Mouse (Mus musculus) MN1 (cell line): ENCODE measurements around the gene Dnase2a.

Experiments
- DNase-seq: peaks from one replicate; pipeline ENCODE4 v3.0.0-alpha.2; 2016; ENCODE audit warnings: low spot score

Dnase2a gene

DNA sequence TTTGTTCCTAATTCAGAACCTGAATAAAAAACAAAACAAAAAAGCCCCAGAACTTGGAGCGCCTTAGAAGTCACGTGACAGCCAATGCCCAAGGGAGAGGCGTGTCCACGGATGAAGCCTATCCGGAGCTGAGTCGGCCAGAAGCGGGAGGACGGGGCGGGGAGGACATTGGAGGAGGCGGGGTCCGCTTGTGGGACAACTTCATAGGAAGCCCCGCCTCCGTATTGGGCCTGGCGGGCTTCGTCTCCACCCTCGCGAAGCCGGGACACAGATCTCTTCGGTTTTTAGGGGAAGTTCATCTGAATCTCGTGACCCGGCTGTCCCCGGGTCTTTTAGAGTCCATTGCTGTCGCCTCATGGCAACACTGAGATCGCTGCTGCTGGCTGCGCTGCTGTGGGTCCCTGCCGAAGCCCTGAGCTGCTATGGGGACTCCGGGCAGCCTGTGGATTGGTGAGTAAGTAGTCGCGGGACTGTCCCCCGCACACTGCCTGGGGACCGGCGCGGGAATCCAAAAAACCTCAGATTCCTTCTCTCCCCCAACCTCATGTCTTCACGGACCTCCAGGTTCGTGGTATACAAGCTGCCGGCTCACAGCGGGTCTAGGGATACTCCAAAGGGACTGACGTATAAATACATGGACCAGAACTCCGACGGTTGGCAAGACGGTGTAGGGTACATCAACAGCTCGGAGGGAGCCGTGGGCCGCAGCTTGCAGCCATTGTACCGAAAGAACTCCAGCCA, at the start of gene Dnase2a:
Dnase2a (plus strand) TSS at position 140 of the 741 bp plus-strand sequence.
- no peak for DNase-seq

DNA sequence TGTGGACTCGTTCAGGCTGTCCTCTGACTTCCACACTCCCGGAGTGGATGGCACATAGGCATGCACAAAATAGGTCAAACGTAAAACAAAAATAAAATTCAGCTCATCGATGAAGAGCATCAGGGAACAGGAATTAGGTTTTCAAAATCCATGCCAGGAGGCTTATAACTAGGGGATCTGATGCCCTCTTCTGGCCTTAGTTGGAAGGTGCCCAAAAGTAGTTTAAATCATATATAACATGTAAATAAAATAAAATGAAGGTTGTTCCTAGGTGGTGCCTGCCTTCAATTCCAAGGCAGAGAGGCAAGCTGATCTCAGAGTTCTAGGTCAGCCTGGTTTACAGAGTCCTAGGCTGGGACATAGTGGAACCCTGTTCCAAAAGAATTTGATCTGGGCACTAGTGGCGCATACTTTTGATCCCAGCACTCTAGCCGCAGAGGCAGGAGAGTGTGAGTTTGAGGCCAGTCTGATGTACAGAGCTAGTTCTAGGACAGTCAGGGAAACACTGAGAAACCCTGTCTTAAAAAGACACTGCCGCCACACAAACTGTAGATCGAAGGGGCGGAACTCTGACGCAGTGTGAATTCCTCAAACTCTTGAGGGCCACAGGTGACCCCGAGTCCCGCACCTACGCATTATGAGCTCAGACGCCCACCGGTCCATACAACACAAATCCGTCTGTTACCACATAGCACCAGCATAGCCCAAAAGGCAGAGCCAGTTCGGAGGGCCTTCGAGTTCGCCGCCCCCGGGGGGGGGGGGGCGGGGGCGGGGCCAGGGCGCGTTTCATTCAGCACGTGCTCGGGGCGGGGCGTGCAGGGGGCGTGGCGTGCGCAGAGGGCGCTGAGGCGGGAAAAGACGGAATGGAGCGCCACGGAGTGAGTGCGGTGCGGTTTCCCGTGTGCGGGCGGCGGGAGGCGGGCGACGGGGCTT, 36.7 kb upstream of the Dnase2a start, which contains the start of gene Syce2:
Syce2 (plus strand) TSS at position 736 of the 933 bp plus-strand sequence.
- peak; percentile 59 for DNase-seq

DNA sequence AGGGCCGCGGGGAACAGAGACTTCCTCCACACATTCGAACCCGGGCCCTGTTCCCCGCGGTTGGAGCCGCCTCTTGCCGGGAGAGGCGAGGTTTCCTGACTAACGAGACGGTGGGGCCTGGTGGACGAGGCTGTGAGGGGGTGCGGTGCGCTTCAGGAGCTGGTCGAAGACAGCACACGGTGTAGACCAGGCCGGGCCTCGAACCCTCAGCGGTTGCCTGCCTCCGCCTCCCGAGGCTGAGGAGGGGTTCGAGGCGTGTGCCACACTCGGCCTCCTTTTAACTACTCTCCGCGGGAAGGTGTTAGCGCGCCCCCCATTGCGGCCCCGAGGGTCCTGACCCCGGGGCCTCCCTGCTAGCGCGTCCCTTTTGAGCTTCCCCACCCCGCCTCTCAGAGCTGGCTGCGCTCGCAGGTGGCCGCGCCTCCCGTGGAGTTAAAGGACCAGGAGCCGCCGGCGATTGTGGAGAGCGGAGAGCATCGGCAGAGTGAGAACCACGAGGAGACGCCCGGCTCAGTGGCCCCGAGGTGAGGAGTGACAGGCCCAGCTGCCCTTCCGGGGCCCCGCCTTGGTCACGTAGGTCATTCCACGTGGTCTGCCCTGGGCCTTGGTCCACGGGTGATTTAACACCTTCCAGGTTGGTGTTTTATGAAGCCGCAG, 35.9 kb upstream of the Dnase2a start:
- DNase-seq: no peak

DNA sequence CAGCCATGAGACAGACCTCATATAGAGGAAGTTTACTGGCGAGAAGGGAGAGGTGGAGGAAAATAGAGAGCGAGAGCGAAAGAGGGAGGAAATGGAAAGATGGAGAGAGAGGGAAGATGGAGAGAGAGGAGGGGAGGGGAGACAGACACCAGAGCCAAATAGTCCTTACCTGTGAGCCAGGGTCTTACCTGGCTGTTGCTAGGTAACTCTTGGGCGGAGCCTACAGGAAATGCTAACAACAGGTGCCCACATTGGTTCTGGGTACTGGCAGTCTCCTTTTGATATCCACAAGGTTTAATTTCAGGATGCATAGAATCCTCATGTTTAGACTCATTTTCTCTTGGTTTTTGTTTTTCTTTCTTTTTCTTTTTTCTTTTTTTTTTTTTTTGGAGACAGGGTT, 35.3 kb upstream of the Dnase2a start:
- DNase-seq: no peak

DNA sequence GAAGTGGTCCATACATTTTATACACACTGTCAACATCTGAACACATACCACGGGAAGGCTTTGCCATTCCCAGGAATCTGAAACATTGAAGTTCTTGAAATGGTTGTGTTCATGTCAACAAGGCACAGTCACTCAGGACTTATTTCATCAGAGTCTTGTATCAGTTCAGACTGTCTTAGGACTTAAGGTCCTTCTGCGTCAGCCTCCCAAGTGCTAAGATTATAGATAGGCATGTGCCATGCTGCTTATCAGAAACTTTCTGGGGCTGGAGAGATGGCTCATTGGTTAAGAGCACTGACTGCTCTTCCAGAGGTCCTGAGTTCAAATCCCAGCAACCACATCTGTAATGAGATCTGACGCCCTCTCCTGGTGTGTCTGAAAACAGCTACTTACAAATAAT, 34.0 kb upstream of the Dnase2a start:
- no peak for DNase-seq

DNA sequence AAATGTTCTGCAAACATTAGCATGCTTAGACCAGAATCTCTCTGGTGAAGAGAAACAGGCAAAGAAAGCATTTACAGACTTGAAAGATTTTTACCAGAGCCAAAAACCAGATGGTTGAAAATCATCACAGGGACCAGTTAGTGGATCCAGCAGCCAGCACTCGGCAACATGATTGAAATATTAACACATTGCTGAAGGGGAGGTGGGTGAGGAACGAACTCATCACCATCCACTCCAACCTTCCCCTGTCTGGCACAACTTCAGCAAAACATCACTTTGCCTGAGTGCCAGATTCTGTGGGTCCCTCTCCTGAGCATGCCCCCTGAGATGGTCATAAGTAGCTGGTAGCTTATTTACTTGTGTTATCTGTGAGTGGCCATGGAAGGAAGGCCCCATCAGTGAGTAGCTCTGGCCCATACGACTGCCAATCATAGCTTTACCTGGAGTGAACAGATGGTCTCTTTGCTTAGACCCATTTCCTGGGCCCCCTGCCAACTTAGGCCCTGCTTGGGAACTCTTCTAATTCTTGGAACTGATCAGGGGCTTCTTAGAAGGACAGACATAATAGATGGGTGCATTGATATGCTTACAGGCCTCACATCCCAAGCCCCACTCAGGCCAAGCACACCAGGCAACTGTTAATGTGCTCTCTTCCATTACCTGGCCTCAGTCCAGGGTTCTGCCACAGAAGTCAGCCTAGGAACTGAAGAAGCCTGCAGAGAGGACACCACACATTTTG, 30.9 kb upstream of the Dnase2a start:
- DNase-seq: peak; percentile 64

DNA sequence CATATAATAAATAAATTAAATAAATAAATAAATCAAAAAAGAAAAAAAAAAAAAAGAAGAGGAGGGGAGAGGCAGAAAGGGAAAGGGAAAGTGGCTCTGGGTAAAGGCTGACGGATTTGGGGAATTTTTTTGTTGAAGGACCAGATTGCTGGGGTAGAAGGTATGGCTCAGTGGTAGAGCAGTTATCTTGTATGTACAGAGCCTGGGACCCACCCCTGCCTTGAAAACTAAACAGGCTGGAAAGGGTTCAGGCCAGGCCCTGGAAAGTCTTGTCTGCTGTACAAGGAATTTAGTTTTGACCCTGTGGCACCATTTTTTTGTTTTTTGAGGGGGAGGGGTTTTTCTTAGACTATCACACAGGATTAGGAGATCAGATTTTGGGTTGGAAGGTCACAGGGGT, 29.4 kb upstream of the Dnase2a start:
- no peak for DNase-seq

DNA sequence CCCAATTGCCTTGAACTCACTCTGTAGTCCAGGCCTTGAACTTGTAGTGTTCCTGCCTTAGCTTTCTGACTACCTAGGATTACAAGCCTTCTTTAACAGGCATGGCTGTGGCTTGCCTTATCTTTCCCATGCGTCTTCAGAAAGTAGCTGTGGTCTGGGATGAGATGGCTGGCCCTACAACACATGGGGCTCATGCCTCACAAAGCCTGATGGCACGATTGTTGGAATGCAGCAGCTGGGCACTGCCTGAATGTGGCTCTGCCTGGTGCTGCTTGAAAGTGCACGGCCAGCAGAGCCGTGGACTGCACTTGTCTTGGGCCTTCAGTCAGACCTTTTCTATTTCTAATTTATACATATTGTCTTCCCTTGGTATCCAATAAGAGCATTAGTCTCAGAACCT, 23.6 kb upstream of the Dnase2a start:
- no peak for DNase-seq

DNA sequence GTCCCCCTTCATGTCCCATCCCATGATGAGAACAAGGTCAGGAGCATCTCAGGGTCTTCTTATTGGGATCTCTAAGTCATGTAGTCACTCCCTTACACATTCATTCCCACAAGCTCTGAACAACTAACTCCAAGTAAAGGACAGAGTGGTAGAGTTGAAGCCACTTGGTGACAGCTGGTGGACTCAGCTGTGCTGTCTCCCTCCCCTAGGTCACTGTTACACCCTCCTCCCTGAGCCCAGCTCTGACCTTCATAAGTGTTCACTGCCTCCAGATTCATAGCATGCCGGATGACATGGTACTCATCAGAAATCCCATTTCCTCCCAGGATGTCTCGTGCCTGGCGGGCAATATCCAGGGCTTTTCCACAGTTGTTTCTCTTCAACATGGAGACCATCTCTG, 20.1 kb upstream of the Dnase2a start:
- DNase-seq: no peak

DNA sequence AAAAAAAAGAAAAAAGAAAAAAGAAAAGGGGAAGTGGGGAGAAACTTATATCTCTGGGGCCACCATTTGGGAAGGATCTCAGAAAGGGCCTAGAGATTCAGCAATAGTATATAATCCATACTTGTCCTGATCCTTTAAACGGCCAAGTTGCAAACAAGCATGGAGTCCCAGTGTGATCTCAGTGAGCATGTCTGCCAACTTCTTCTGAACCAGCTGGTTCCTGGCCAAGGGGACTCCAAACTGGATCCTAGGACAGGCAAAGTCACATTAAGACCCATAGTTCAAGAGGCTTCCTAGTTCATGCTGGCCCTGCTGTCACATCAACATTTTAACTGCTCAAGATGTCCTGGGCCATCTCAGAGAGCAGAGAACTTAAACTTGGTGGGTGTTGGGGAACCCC, 19.2 kb upstream of the Dnase2a start:
- no peak for DNase-seq

DNA sequence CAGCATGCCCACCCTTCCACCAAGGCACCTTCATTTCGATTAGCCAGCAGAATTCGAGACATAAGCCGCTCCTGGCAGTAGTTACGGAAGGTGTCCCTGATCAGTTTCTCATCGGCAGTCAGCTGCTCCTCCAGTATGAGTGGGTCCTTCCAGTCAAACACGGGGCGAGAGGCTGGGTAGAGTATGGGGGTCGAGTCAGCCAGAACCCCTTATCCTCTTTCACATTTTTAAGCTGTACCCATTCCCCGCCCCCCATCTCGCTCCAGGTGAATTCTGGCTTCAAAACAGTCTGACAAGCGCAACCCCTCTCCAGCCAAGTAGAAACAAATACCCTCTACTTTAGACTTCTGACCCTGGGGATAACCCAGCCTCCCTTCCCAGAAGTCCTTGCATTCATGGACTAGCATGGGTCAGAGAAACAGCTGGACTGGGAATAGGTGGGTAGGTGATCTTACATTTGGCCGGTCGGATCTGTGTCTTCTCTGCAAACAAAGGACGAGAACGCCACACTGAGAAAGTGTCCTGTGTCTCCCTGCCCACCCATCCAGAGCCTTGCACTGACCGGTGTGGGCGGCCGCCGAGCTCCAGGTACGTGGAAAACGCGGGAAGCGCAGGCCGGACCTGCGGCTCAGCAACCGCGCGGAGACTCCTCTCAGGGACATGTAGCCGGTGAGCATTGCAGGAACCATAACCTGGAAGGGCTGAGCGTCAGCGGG, 15.2 kb upstream of the Dnase2a start:
- DNase-seq: no peak

DNA sequence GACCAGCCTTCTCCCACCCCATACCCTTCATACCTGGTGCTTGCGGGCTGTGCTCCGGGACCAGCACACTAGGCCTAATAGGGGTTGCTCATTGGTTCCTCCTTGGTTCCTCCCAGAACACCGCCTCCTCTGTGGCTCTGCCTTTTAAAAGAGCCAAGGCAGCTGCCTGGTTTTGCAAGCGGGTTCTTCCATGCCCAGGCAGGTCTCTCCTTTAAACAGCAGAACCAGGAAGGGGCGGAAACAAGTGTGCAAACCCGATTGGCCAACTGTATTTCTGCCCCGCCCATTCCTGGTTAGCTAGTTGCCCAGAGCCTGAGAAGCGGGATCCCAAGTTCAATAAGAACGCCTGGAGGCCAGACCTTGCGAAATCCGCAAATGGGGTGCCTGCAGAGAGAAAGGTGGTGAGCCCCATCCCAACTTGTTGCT, 14.6 kb upstream of the Dnase2a start, which contains the start of gene Gcdh:
Gcdh (minus strand) TSS at position 213 of the 426 bp plus-strand sequence.
- DNase-seq: peak; percentile 95

DNA sequence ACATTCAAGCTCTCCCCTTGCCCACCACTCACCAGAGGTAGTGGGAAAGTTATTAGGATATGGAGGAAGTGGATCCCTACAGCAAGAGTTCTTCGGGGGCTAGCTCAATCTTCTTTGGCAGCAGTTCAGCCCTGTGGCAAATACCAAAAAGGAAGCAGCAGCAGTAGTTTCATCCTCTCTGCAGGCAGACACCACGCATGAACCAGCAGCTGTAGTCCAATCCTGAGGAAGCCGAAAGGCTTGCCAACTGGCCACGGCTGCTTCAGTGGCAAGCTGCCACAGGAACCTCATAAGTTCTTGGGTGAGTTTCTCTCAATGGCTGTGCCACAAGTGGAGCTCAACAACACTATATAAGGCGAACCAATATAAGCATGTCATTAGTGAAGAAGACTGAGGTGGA, 12.4 kb upstream of the Dnase2a start:
- no peak for DNase-seq

DNA sequence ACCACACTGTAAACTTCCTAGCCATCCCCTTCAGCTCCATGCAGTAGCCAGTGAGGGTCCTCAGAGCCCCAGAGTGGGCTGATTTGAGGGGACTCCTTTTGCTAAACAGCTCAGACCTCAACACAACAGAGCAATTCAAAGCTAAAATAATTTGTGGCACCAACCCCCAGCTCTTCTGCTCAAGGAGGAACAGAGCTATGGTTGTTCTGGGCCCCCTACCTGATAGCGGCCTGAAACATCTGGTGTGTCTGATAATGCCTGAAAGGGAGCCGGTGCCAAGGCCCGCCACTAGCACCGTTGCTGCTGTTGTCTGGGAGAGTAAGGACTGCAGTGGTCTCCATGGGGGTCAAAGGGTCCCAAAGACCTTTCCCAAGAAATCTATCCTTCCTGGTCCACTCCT, 7.3 kb upstream of the Dnase2a start:
- no peak for DNase-seq

DNA sequence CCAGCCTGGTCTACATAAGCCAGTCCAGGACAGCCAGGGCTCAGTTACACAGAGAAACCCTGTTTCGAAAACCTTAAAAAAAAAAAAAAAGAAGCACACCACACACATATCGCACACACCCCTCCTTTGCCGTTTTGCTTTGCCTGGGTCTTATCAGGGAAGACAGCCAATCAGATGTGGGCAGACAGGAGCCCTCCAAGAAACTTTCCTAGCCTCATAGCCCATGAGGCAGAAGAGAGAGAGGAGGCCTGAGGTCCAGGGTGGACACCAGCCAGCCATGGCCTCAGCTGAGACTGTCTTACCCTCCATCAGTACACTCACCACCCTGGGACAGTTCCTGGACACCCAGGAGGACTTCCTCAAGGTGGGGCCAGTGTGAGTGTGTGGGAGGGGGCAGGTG, 6.6 kb upstream of the Dnase2a start, which contains the start of gene Klf1:
Klf1 (plus strand) TSS at position 177 of the 400 bp plus-strand sequence.
- DNase-seq: no peak

DNA sequence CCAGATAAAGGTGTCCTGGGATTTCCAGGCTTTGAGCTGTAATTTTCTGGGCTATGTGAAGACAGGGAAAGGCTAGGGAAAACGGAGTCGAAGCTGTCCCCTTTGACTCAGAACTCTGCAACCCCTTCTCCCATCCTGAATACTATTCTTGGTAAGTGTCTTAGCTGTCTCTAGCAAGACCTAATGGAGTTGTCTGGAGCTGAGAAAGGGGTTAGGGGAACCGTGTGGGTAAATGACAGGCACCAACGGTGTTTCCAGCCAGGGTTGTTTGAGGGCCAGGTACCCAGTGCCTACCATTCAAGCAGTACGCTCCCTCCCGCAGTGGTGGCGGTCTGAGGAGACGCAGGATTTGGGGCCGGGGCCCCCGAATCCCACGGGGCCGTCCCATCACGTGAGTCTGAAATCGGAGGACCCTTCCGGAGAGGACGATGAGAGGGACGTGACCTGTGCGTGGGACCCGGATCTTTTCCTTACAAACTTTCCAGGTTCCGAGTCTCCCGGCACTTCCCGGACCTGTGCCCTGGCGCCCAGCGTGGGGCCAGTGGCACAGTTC, 5.9 kb upstream of the Dnase2a start:
- DNase-seq: no peak

DNA sequence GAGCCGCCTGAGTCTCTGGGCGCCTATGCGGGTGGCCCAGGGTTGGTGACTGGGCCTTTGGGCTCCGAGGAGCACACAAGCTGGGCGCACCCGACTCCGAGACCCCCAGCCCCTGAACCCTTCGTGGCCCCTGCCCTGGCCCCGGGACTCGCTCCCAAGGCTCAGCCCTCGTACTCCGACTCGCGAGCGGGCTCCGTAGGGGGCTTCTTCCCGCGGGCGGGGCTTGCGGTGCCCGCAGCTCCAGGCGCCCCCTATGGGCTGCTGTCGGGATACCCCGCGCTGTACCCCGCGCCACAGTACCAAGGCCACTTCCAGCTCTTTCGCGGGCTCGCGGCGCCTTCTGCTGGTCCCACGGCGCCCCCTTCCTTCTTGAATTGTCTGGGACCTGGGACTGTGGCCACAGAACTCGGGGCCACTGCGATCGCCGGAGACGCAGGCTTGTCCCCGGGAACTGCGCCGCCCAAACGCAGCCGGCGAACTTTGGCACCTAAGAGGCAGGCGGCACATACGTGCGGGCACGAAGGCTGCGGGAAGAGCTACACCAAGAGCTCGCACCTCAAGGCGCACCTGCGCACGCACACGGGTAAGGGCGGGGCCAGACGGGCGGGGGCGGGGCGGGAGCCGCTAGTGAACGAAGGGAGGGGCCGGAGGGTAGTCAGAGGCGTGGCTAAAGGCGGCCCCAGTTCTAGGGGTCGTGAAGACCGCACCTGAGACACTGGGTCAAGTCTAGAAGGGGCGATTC, 5.3 kb upstream of the Dnase2a start:
- DNase-seq: peak; percentile 92

DNA sequence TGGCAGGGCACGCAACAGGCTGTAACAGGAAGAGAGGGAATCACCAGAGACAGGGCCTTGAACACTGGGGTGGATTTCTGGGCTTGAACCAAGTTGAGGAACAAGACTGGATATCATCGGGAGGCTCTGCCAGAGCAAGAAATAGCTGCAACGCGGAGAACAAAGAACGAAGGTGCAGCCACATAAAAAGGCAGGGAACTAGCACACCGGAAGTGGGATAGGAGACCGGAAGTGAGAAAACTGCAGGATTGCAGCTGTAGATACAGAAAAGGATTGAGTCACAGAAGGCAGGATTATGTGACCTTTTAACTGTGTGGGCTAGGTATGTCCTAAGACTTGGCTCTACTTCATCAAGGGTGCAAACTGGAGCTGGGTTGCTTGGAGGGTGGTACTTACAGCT, 4.0 kb upstream of the Dnase2a start:
- no peak for DNase-seq

DNA sequence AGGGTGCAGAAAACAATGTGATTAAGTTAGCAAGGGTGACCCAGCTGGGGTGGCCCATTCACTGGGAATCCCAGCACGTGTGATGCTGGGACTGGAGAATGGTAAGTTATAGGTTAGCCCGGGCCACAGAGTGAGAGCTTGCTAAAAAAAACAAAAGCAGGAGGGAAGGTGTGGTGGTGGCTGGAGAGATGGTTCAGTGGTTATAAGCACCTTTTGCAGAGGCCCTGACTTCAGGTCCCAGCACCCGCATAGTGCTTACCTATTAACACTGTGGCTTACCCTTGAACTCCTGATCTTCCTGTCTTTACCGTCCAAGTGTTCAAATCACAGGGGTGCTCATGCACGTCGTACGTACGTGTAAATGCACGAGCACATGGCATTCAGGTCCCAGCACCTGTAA, 1.3 kb upstream of the Dnase2a start:
- DNase-seq: no peak

DNA sequence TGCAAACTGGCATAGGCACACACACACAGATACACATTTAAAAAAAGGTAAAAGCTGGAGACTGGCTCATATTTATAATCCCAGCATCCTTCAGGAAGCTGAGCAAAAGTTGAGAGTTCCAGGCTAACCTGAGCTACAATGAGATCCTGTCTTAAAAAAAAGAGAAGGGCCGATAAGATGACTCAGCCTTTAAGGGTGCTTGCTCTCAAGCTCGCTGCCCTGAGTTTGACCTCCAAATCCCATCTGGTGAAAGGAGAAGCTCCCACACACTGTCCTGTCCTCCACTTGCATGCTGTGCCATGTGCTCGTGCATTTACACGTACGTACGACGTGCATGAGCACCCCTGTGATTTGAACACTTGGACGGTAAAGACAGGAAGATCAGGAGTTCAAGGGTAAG, 867 bp upstream of the Dnase2a start:
- DNase-seq: no peak
